Mouse (Mus musculus): ENCODE data around the gene Dnal1. TPM values are rescaled to one million over a fixed set of nuclear protein-coding genes. Genes with fewer than 3 reads are reported as not detected.

Gene Dnal1
- total RNA-seq, 2 experiments from 2014 or later: 5.9 to 8.1 TPM

GRCm38 (mm10) chr12:84125892-84126291 lies 11.7 kb downstream of the Dnal1 start:
- intact Hi-C loops (cut with DNase I): no loop called here
- no peak for DNase-seq

- no peak for DNase-seq
- intact Hi-C loops (cut with DNase I): no loop called here
These were observed 12.7 kb downstream of the Dnal1 start for GRCm38 (mm10) chr12:84126899-84127298.

- intact Hi-C loops (cut with DNase I): no loop called here
- DNase-seq: no peak
These were observed 14.4 kb downstream of the Dnal1 start for GRCm38 (mm10) chr12:84128576-84128975.

- no peak for DNase-seq
- intact Hi-C loops (cut with DNase I): no loop called here
These were observed 15.8 kb downstream of the Dnal1 start for GRCm38 (mm10) chr12:84129931-84130330.

- no peak for DNase-seq
- intact Hi-C loops (cut with DNase I): no loop called here
These were observed 18.1 kb downstream of the Dnal1 start for GRCm38 (mm10) chr12:84132265-84132664.

- intact Hi-C loops (cut with DNase I): no loop called here
- DNase-seq: no peak
These were observed 23.0 kb downstream of the Dnal1 start for GRCm38 (mm10) chr12:84137131-84137530.

GRCm38 (mm10) chr12:84140135-84140534 lies 26.0 kb downstream of the Dnal1 start:
- intact Hi-C loops (cut with DNase I): no loop called here
- no peak for DNase-seq

GRCm38 (mm10) chr12:84141271-84141670 lies 27.1 kb downstream of the Dnal1 start:
- no peak for DNase-seq
- intact Hi-C loops (cut with DNase I): no loop called here

GRCm38 (mm10) chr12:84142281-84143050 lies 28.3 kb downstream of the Dnal1 start:
- DNase-seq: no peak
- intact Hi-C loops (cut with DNase I): no loop called here

GRCm38 (mm10) chr12:84147954-84148621 lies 33.9 kb downstream of the Dnal1 start, which contains the start of gene Pnma1:
Gene Pnma1 (minus strand): TSS chr12:84148489.
- intact Hi-C loops (cut with DNase I): no loop called here
- DNase-seq: peak; percentile 45 to 51

- intact Hi-C loops (cut with DNase I): no loop called here
- DNase-seq: no peak
These were observed 34.5 kb downstream of the Dnal1 start for GRCm38 (mm10) chr12:84148622-84149012.

GRCm38 (mm10) chr12:84149971-84150370 lies 35.8 kb downstream of the Dnal1 start:
- intact Hi-C loops (cut with DNase I): no loop called here
- no peak for DNase-seq

- intact Hi-C loops (cut with DNase I): no loop called here
- no peak for DNase-seq
These were observed 36.8 kb downstream of the Dnal1 start for GRCm38 (mm10) chr12:84150976-84151375.

- DNase-seq: no peak
These were observed 37.7 kb downstream of the Dnal1 start for GRCm38 (mm10) chr12:84151911-84152310.

GRCm38 (mm10) chr12:84152352-84153190 lies 38.4 kb downstream of the Dnal1 start:
- intact Hi-C loops (cut with DNase I): no loop called here
- DNase-seq: no peak

More at GRCm38 (mm10) chr12:84151911-84152310, 37.7 kb downstream of the Dnal1 start:
- intact Hi-C loops (cut with DNase I): no loop called here

- no peak for DNase-seq
- intact Hi-C loops (cut with DNase I): no loop called here
These were observed 39.2 kb downstream of the Dnal1 start for GRCm38 (mm10) chr12:84153414-84153813.

- DNase-seq: peak; percentile 57 to 61
- intact Hi-C loops (cut with DNase I): no loop called here
These were observed 40.8 kb downstream of the Dnal1 start for GRCm38 (mm10) chr12:84154786-84155522.

GRCm38 (mm10) chr12:84155523-84155871 lies 41.3 kb downstream of the Dnal1 start:
- DNase-seq: no peak
- intact Hi-C loops (cut with DNase I): no loop called here

GRCm38 (mm10) chr12:84156210-84156609 lies 42.0 kb downstream of the Dnal1 start:
- intact Hi-C loops (cut with DNase I): no loop called here
- DNase-seq: no peak

- DNase-seq: no peak
- intact Hi-C loops (cut with DNase I): no loop called here
These were observed 44.0 kb downstream of the Dnal1 start for GRCm38 (mm10) chr12:84158156-84158555.
